Mouse (Mus musculus) hindbrain, embryonic 10.5 days (tissue): ENCODE data around the gene Als2cr12. TPM values are rescaled to one million over a fixed set of nuclear protein-coding genes. Genes with fewer than 3 reads are reported as not detected.
"Not testable (repeated sequence)": the region's sequence is repeated elsewhere in the genome, so short reads cannot be mapped to it uniquely, and the experiment has no call there.

Experiments used
- DNase-seq: peaks from one replicate; pipeline ENCODE4 v3.0.0-alpha.2; 2017; ENCODE audit warnings: low spot score
- H3K27ac ChIP-seq: fragments of 300-500 bp; sonication (generic); 2 replicates; pipeline ENCODE4 v1.5.1; 2016; ENCODE audit warnings: mild to moderate bottlenecking, moderate library complexity
- H3K27me3 ChIP-seq: fragments of 300-500 bp; sonication (generic); 2 replicates; pipeline ENCODE4 v1.6.1; 2016; ENCODE audit warnings: mild to moderate bottlenecking; ENCODE audit not compliant: poor library complexity, insufficient read depth, severe bottlenecking
- H3K36me3 ChIP-seq: fragments of 300-500 bp; sonication (generic); 2 replicates; pipeline ENCODE4 v1.6.1; 2016; ENCODE audit warnings: mild to moderate bottlenecking, moderate library complexity
- H3K4me1 ChIP-seq: fragments of 300-500 bp; sonication (generic); replicated peaks from 2 replicates; pipeline ENCODE4 v1.6.1; 2016; ENCODE audit warnings: mild to moderate bottlenecking
- H3K4me3 ChIP-seq: fragments of 300-500 bp; sonication (generic); 2 replicates; pipeline ENCODE4 v1.5.1; 2016; ENCODE audit warnings: mild to moderate bottlenecking, moderate library complexity
- H3K9me3 ChIP-seq: fragments of 300-500 bp; sonication (generic); 2 replicates; pipeline ENCODE4 v1.6.1; 2016; ENCODE audit warnings: mild to moderate bottlenecking, moderate library complexity
- WGBS: fragments of 180-500 bp; shearing (Covaris S2); methylation state at CpG from one replicate; pipeline ENCODE4 v1.1.7; 2016; 5-methylcytosine and 5-hydroxymethylcytosine counted together
- polyA plus RNA-seq: library from polyadenylated mRNA; unstranded; fragments of >200 nt; fragmentation: Nextera tagmentation; extraction: Ambion mirVana; gene quantifications from 2 replicates; pipeline ENCODE4 v1.2.1, GENCODE M21; 2016

Gene Als2cr12
- polyA plus RNA-seq, 1 experiment from 2014 or later = not detected

DNA sequence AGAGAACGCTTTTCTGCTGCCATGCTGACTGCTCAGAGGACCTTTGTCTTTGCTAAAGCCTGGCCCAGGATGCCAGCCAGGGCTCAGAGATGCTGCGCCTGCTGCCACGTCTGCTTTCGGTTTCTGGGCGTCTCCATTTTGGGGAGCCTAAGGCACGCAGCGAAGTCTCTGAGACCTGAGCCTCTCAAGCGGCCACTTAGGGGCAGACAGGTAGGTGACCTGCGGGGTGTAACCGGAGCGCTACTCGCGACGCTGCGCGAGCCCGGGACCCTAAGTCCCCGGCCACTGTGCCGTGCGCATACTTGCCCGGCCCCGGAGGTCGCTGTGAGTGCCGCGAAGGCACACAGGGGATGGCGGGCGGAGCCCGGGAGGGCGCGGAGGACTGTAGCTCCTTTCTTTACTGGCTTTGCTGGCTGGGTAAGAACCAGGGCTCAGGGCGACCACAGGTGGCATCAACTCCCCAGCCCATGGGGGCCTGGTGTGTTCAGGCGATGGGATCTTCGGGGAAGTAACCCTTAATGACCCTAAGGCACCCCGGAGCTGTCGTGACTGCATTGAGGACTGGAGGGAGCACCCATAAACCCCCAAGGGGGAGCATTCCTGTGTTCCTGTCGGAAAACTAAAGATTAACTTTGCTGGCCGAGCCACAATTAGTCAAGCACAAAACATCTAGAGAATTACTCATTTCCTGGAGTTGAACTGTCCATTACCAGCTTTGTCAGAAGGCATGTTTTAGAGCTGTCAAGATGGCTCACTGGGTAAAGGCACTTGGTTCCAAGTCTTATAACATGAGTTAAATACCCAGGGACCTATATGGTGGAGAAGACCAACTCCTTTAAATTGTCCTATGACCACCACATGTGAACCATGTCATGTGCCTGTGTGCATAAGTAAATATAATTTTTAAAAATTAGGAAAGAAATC lies 43.0 kb downstream of the Als2cr12 start:
- DNase-seq = peak; percentile 61
- no peaks in the 10 kb centered on the region for H3K9me3 ChIP-seq
- WGBS = 4% methylated on average over 37 of the region's 37 CpGs
- peaks cover 3% of the 10 kb centered on the region for H3K27me3 ChIP-seq
- peak overlapping the region; percentile 67 for H3K4me3 ChIP-seq
- H3K27ac ChIP-seq = peak overlapping the region; percentile 89
- H3K4me1 ChIP-seq = peaks cover 6% of the 10 kb centered on the region
- no peaks in the 10 kb centered on the region for H3K36me3 ChIP-seq

DNA sequence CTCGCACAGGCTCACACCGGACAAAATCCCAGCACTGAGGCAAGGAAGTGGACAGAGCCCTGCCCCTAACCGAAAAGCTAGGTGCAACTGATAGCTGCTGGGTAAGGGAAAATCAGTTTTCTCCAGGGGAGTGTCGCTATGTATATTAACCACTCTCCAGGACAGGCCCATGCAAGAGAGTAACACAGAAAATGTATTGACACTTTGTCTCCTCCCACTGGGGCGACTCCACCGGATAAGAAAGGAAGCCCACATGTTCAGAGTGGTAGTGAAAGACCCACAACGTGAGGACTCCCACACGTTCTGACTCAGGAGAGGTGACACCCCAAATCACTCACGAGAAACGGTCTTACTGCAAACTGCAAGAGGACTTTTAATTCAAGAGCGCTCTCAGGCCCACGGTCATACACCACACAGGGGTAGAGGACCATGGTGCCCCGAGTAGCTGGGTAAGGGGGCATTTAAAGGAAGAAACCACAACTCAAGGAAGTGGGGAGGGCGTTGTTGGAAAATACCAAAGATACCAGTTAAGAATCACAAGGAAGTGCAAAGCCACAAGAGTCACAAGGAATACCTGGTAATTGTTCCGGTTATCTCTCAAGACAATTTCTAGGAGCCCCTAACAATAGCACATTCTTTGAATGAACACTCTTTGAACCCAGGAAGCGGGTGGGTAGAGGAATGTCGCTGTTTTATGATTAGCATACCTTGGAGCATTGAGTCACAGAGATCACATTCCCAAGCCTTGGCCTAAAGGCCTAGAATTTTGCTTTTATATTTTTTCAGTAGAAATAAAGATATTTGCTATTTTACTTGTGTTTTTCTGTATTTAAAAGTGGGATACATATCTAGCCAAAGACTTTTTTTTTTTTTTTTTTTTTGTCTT lies 44.0 kb downstream of the Als2cr12 start:
- not testable (repeated sequence) for H3K36me3 ChIP-seq, H3K9me3 ChIP-seq, H3K4me1 ChIP-seq, DNase-seq, H3K27me3 ChIP-seq, H3K27ac ChIP-seq
- 87% methylated on average over 17 of the region's 17 CpGs for WGBS
- peak overlapping the region; percentile 67 for H3K4me3 ChIP-seq

DNA sequence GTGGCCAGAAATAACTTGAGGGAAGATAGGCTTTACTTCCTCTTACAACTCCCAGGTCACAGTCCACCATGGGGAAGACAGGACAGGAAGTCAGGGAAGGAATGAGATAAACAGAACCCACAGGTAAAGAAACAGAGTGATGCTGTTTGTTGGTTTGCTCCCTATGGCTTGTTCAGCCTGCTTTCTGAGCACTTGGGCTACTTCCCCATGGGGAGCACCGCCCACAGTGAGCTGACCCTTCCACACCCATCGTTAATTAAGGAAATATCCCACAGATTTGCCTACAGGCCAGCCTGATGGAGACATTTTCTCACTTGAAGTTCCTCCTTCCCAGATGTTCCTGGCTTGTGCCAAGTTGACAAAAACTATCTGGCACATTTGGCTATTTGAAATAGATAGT lies 66.9 kb downstream of the Als2cr12 start:
- H3K36me3 ChIP-seq, DNase-seq: not testable (repeated sequence)

DNA sequence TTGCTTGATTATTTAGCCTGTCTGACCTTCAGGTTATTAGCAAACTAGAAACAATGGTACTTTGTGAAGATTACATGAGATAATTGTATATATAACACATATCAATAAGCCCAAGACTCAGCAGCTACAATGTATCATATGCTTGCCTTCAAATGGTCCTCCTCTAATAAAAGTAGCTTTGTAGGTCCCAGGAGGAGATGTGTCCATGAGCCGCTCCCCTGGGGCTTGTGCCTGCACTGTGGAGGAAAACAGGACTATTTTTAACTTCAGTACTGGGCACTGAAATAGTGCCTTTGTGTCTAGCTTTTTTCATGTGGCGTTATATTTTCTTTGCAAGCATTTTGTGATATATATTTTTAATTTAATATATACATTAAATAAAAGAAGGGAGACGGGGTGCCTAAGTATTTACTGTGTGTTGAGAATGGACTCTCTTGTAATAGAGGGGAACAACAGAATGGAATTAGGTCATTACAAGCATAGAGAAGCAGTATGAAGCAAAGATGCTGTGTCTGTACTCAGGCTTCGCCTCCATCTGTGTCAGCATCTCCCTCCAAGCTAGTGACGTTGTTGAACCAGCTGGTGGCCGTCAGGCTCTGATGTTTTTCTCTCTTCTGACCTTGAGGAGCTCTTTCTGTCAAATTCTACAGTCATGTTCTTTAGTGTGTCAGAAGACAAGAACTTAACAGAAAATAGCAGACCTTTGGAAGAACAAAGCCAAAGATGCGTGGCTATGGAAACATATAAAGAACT lies 73.6 kb downstream of the Als2cr12 start:
- H3K27me3 ChIP-seq = no peaks in the 10 kb centered on the region
- H3K4me1 ChIP-seq = no peaks in the 10 kb centered on the region
- 75% methylated on average over 7 of the region's 7 CpGs for WGBS
- H3K36me3 ChIP-seq = no peaks in the 10 kb centered on the region
- H3K9me3 ChIP-seq = 0 out of 2 replicates have a peak, but pooled peaks cover 3% of the 10 kb centered on the region
- no peak for DNase-seq
- no peak overlapping the region for H3K27ac ChIP-seq
- H3K4me3 ChIP-seq = no peak overlapping the region

More for the DNA sequence above, 66.9 kb downstream of the Als2cr12 start:
- H3K27me3 ChIP-seq, H3K4me3 ChIP-seq, H3K27ac ChIP-seq, H3K4me1 ChIP-seq, H3K9me3 ChIP-seq: not testable (repeated sequence)
- WGBS = 95% methylated on average over 2 of the region's 2 CpGs

DNA sequence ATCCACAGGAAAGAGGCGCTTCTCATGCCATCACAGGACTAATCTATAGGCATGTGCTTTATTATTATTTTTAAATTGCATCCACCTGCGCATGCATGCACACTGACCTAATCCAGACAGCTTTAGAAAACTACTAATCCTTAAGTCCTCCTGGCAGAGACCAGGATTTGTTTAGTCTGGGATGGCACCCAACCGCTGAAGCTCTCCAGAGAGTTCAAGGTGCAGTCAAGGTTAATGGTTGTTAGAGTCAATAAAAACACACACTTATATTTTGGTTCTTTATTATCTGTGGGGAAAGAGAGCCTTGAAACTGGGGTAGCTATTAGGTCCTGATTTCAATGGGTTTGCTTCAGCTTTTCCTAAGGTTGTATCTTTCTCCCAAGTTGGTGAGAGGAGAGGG lies 74.5 kb downstream of the Als2cr12 start:
- Histone ChIP-seq H3K9me3 (0 out of 2 replicates have a peak, but pooled peaks cover 3% of the 10 kb centered on the region), H3K27ac (no peak overlapping the region), H3K4me3 (no peak overlapping the region), H3K36me3 (no peaks in the 10 kb centered on the region), H3K27me3 (no peaks in the 10 kb centered on the region), H3K4me1 (no peaks in the 10 kb centered on the region)
- WGBS = 84% methylated on average over 3 of the region's 3 CpGs
- no peak for DNase-seq

DNA sequence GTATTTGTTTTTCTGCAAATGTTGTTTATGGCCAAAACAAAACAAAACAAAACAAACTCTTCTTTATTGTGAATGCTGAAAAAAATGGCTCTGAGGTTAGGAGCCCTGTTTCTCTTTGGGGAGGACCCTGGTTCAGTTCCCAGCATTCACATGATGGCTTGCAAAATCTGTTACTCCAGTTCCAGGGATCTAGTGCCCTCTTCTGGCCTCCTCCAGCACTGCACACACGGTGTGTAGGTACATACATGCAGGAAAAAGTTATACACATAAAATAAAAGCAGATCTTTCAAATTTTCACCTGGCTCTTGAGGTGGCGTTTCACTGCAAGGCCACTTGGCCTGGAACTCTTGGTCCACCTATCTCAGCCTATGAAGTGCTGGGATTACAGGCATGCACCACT lies 77.0 kb downstream of the Als2cr12 start:
- 0 out of 2 replicates have a peak, but pooled peaks cover 3% of the 10 kb centered on the region for H3K9me3 ChIP-seq
- H3K4me3 ChIP-seq = no peak overlapping the region
- H3K36me3 ChIP-seq = no peaks in the 10 kb centered on the region
- no peak for DNase-seq
- H3K4me1 ChIP-seq = no peaks in the 10 kb centered on the region
- no peak overlapping the region for H3K27ac ChIP-seq
- no peaks in the 10 kb centered on the region for H3K27me3 ChIP-seq
- 89% methylated on average over 2 of the region's 2 CpGs for WGBS

DNA sequence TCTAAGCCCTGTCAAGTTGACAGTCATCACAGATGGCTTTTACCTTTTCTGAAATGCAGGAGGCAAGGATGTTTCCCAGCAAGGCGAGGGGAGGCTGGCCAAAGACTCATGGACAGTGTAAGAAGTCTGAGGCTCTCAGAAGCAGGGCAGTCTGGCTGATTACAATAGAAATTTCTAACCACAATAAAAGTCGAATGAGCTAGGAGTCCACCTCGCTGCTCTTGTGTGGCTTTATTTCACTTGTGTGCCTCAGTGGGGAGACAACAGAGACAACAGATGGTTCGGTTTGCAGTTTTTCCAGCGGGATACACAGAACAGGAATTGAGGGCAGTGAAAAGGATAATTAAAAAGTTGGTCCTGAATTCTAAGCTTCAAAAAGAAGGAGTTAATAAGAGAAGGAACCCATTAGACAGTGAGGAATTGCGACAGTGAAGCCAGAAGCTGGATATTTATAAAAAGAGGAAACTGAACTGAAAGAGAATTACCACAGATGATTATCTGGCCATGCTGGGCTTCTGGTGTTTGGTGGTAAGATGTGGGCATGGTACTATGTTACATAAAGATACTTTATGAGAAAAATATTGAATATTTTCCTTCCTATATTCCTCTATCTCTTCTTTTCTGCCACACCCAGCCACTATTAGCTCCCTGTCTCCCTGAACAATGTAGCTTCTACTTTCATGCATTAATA lies 77.7 kb downstream of the Als2cr12 start:
- no peak overlapping the region for H3K4me3 ChIP-seq
- DNase-seq = no peak
- H3K27ac ChIP-seq = no peak overlapping the region
- no peaks in the 10 kb centered on the region for H3K4me1 ChIP-seq
- 0 out of 2 replicates have a peak, but pooled peaks cover 3% of the 10 kb centered on the region for H3K9me3 ChIP-seq
- no peaks in the 10 kb centered on the region for H3K27me3 ChIP-seq
- H3K36me3 ChIP-seq = no peaks in the 10 kb centered on the region
- WGBS = 80% methylated on average over 6 of the region's 6 CpGs

DNA sequence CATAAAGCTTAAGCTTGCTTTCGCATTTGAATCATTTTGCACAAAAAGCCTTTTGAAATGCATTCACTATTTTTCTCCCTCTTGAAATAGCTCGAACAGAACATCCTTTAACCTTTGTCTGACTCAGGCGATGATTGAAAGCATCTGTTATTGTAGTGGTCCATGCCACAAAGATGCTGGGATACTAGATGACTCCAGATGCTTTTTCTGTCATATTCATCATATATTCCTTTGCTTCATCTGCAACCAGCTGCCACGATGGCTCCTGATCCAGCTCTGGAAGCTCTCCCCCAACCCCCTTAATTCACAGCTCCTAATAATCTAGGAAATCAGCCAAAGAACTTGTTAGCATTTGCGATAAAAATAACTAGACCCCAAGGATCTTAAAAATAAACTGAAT lies 78.7 kb downstream of the Als2cr12 start:
- Histone ChIP-seq H3K4me3 (no peak overlapping the region), H3K36me3 (no peaks in the 10 kb centered on the region), H3K4me1 (no peaks in the 10 kb centered on the region), H3K27me3 (no peaks in the 10 kb centered on the region), H3K9me3 (0 out of 2 replicates have a peak, but pooled peaks cover 3% of the 10 kb centered on the region), H3K27ac (no peak overlapping the region)
- DNase-seq = no peak
- WGBS = 67% methylated on average over 5 of the region's 5 CpGs

DNA sequence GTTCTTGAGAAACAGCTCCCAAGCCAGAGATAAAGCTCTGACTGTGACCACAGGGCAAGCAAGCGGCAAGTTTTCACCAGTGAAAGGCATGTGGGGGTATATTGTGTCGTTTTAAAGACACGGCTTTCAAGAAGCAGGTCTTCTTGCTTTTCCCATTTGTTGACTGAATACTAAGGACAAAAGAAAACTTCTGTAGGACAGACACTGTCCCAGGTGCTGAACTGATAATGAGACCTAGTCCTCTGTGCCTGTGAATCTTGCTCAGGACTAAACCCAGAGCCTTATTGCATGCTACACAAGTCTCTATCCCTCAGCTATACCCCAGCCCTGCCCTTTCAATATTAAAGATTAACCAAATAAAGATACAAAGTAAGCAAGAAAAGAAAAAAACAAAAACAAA lies 79.6 kb downstream of the Als2cr12 start:
- H3K4me1 ChIP-seq = no peaks in the 10 kb centered on the region
- H3K27ac ChIP-seq = no peak overlapping the region
- H3K9me3 ChIP-seq = 0 out of 2 replicates have a peak, but pooled peaks cover 3% of the 10 kb centered on the region
- H3K27me3 ChIP-seq = no peaks in the 10 kb centered on the region
- no peak overlapping the region for H3K4me3 ChIP-seq
- DNase-seq = no peak
- WGBS = 69% methylated on average over 3 of the region's 3 CpGs
- H3K36me3 ChIP-seq = no peaks in the 10 kb centered on the region

DNA sequence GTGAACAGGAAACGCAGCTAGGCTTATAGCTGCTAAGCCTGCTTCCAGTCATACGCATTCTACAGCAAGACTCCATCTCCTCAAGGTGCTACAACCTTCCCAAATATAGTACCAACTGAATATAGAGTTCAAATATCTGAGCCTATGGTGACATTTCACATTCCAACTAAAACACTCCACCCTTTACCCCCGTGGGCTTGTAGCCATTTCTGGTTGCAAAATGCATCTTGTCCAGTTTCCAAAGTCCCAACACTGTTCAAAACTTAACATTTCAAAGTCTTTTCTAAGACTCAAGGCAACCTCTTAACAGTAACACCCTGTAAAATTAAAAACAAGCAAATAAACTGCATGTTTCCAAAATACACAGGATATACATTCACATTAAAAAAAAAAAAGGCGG lies 80.6 kb downstream of the Als2cr12 start:
- Histone ChIP-seq H3K27me3 (no peaks in the 10 kb centered on the region), H3K27ac (no peak overlapping the region), H3K4me3 (no peak overlapping the region), H3K9me3 (0 out of 2 replicates have a peak, but pooled peaks cover 3% of the 10 kb centered on the region), H3K36me3 (no peaks in the 10 kb centered on the region), H3K4me1 (no peaks in the 10 kb centered on the region)
- DNase-seq = no peak
- 90% methylated on average over 4 of the region's 4 CpGs for WGBS

DNA sequence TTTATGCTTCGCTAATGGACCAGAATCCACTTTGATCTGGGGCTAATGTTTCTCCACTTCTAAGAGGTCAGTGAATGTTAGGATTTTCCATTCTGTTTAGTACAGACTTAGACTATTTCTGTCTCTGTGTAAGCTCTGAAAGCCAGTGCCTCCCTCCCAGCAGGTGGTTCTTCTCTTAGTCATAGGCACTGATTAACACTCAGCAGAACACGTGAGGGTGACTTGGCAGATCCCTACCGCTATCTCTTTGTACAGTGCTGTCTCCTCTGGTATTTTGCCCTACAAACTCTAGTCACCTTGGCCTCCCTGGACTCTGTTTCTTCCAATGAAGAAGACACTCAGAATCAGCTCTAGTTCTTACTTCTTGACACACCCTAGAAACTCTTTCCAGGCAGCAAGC lies 81.4 kb downstream of the Als2cr12 start:
- DNase-seq = no peak
- H3K27me3 ChIP-seq = no peaks in the 10 kb centered on the region
- 0 out of 2 replicates have a peak, but pooled peaks cover 3% of the 10 kb centered on the region for H3K9me3 ChIP-seq
- H3K27ac ChIP-seq = no peak overlapping the region
- no peaks in the 10 kb centered on the region for H3K36me3 ChIP-seq
- H3K4me1 ChIP-seq = no peaks in the 10 kb centered on the region
- H3K4me3 ChIP-seq = no peak overlapping the region
- 76% methylated on average over 3 of the region's 3 CpGs for WGBS

DNA sequence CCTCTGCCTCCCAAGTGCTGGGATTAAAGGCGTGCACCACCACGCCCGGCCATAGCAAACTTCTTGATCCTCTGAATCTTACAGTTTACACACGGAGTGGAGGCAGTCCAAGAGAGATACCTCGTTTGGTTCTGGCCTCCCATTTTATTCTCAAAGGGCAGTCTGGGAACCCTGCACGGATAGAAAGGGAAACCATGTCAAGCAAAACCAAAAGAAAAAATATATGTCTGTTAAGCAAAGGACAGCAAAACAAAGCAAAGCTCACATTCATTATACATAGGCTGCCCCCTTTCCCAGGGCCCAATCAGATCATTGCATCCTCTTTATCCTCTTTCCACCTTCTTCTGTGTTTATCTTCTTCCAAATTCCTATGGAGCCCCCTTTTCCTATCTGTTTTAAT lies 82.0 kb downstream of the Als2cr12 start:
- no peaks in the 10 kb centered on the region for H3K27me3 ChIP-seq
- no peak for DNase-seq
- 0 out of 2 replicates have a peak, but pooled peaks cover under 1% of the 10 kb centered on the region for H3K9me3 ChIP-seq
- 84% methylated on average over 6 of the region's 6 CpGs for WGBS
- H3K27ac ChIP-seq = no peak overlapping the region
- no peaks in the 10 kb centered on the region for H3K36me3 ChIP-seq
- no peaks in the 10 kb centered on the region for H3K4me1 ChIP-seq
- H3K4me3 ChIP-seq = no peak overlapping the region
